Mouse (Mus musculus): ENCODE measurements around the gene Cnot6l. TPM values are rescaled to one million over a fixed set of nuclear protein-coding genes. Genes with fewer than 3 reads are reported as not detected.

The Cnot6l gene
- polyA plus RNA-seq, 1 experiment from 2014 or later: 23.0 TPM

- H3K4me3 ChIP-seq (replicated peaks): peak overlapping the region; percentile 91
- no peaks in the 10 kb centered on the region for H3K27me3 ChIP-seq
- H3K4me2 ChIP-seq: peak overlapping the region; percentile 64
- H3K9me3 ChIP-seq: 0 out of 2 replicates have a peak, but pooled peaks cover 2% of the 10 kb centered on the region
- H3K4me1 ChIP-seq (replicated peaks): peaks cover 18% of the 10 kb centered on the region
- H3K9ac ChIP-seq (replicated peaks): peak overlapping the region; percentile 99
- peak overlapping the region; percentile 100 for H3K27ac ChIP-seq
- peak; percentile 53; the same call in 1 of the 2 replicates for ATAC-seq (ENCODE audit: insufficient number of reproducible peaks, insufficient read depth, low FRiP score, low TSS enrichment, low read depth)
- 1% methylated on average over 104 of the region's 114 CpGs for WGBS
- H3K36me3 ChIP-seq: no peaks in the 10 kb centered on the region
Observed at GRCm38 (mm10) chr5:96161578-96162398, 2.2 kb downstream of the Cnot6l start.

GRCm38 (mm10) chr5:96161263-96161577 is 2.8 kb downstream of the Cnot6l start:
- peak; percentile 54; the same call in 1 of the 2 replicates for ATAC-seq (ENCODE audit: insufficient number of reproducible peaks, insufficient read depth, low FRiP score, low TSS enrichment, low read depth)
- H3K9me3 ChIP-seq: no peaks in the 10 kb centered on the region

GRCm38 (mm10) chr5:96160467-96161262 is 3.3 kb downstream of the Cnot6l start:
- peaks cover 18% of the 10 kb centered on the region for H3K4me1 ChIP-seq (replicated peaks)
- ATAC-seq (ENCODE audit: insufficient number of reproducible peaks, insufficient read depth, low FRiP score, low TSS enrichment, low read depth): no peak
- no peaks in the 10 kb centered on the region for H3K9me3 ChIP-seq
- under 1% methylated on average over 50 of the region's 50 CpGs for WGBS
- H3K36me3 ChIP-seq: no peaks in the 10 kb centered on the region
- H3K4me3 ChIP-seq (replicated peaks): peak overlapping the region; percentile 91
- peak overlapping the region; percentile 64 for H3K4me2 ChIP-seq
- H3K27me3 ChIP-seq: no peaks in the 10 kb centered on the region
- peak overlapping the region; percentile 99 for H3K9ac ChIP-seq (replicated peaks)
- H3K27ac ChIP-seq: peak overlapping the region; percentile 100

More at GRCm38 (mm10) chr5:96161263-96161577, 2.8 kb downstream of the Cnot6l start:
- H3K4me1 ChIP-seq (replicated peaks): peaks cover 18% of the 10 kb centered on the region
- peak overlapping the region; percentile 91 for H3K4me3 ChIP-seq (replicated peaks)
- H3K4me2 ChIP-seq: peak overlapping the region; percentile 64
- peak overlapping the region; percentile 100 for H3K27ac ChIP-seq
- H3K36me3 ChIP-seq: no peaks in the 10 kb centered on the region
- WGBS: under 1% methylated on average over 31 of the region's 45 CpGs
- no peaks in the 10 kb centered on the region for H3K27me3 ChIP-seq
- H3K9ac ChIP-seq (replicated peaks): peak overlapping the region; percentile 99

- no peak for ATAC-seq (ENCODE audit: insufficient number of reproducible peaks, insufficient read depth, low FRiP score, low TSS enrichment, low read depth)
- Histone ChIP-seq H3K9me3 (peaks cover 4% of the 10 kb centered on the region; the same call in 1 of the 2 replicates), H3K27ac (no peak overlapping the region), H3K9ac (replicated peaks) (no peak overlapping the region), H3K4me2 (no peak overlapping the region), H3K4me3 (replicated peaks) (no peak overlapping the region), H3K36me3 (no peaks in the 10 kb centered on the region), H3K4me1 (replicated peaks) (no peaks in the 10 kb centered on the region), H3K27me3 (no peaks in the 10 kb centered on the region)
- WGBS: 93% methylated on average over 2 of the region's 2 CpGs
Observed at GRCm38 (mm10) chr5:96142351-96142750, 21.6 kb downstream of the Cnot6l start.

GRCm38 (mm10) chr5:96130683-96131082 is 33.3 kb downstream of the Cnot6l start:
- Histone ChIP-seq H3K4me3 (replicated peaks) (no peak overlapping the region), H3K36me3 (peaks cover 24% of the 10 kb centered on the region), H3K4me1 (replicated peaks) (no peaks in the 10 kb centered on the region), H3K4me2 (no peak overlapping the region), H3K9me3 (no peaks in the 10 kb centered on the region), H3K27me3 (no peaks in the 10 kb centered on the region), H3K9ac (replicated peaks) (no peak overlapping the region), H3K27ac (no peak overlapping the region)
- whole genome bisulfite sequencing: 90% methylated on average over 2 of the region's 2 CpGs
- no peak for ATAC-seq (ENCODE audit: insufficient number of reproducible peaks, insufficient read depth, low FRiP score, low TSS enrichment, low read depth)

GRCm38 (mm10) chr5:96126856-96127255 is 37.1 kb downstream of the Cnot6l start:
- WGBS: 94% methylated on average over 1 of the region's 1 CpGs
- no peak overlapping the region for H3K9ac ChIP-seq (replicated peaks)
- no peaks in the 10 kb centered on the region for H3K4me1 ChIP-seq (replicated peaks)
- peaks cover 24% of the 10 kb centered on the region for H3K36me3 ChIP-seq
- no peaks in the 10 kb centered on the region for H3K9me3 ChIP-seq
- H3K4me3 ChIP-seq (replicated peaks): no peak overlapping the region
- no peak overlapping the region for H3K27ac ChIP-seq
- no peak overlapping the region for H3K4me2 ChIP-seq
- H3K27me3 ChIP-seq: no peaks in the 10 kb centered on the region
- no peak for ATAC-seq (ENCODE audit: insufficient number of reproducible peaks, insufficient read depth, low FRiP score, low TSS enrichment, low read depth)

- peaks cover 4% of the 10 kb centered on the region; the same call in 1 of the 2 replicates for H3K36me3 ChIP-seq
- no peaks in the 10 kb centered on the region for H3K4me1 ChIP-seq (replicated peaks)
- WGBS: 87% methylated on average over 3 of the region's 3 CpGs
- no peak overlapping the region for H3K4me2 ChIP-seq
- no peaks in the 10 kb centered on the region for H3K27me3 ChIP-seq
- no peak overlapping the region for H3K27ac ChIP-seq
- no peaks in the 10 kb centered on the region for H3K9me3 ChIP-seq
- H3K9ac ChIP-seq (replicated peaks): no peak overlapping the region
- ATAC-seq (ENCODE audit: insufficient number of reproducible peaks, insufficient read depth, low FRiP score, low TSS enrichment, low read depth): no peak
- H3K4me3 ChIP-seq (replicated peaks): no peak overlapping the region
Observed at GRCm38 (mm10) chr5:96114943-96115342, 49.0 kb downstream of the Cnot6l start.

GRCm38 (mm10) chr5:96104644-96105043 is 59.3 kb downstream of the Cnot6l start:
- no peak overlapping the region for H3K9ac ChIP-seq (replicated peaks)
- H3K36me3 ChIP-seq: peaks cover 33% of the 10 kb centered on the region
- H3K4me2 ChIP-seq: no peak overlapping the region
- no peak overlapping the region for H3K4me3 ChIP-seq (replicated peaks)
- H3K27me3 ChIP-seq: no peaks in the 10 kb centered on the region
- no peaks in the 10 kb centered on the region for H3K4me1 ChIP-seq (replicated peaks)
- WGBS: 97% methylated on average over 1 of the region's 1 CpGs
- no peak overlapping the region for H3K27ac ChIP-seq
- no peak for ATAC-seq (ENCODE audit: insufficient number of reproducible peaks, insufficient read depth, low FRiP score, low TSS enrichment, low read depth)
- no peaks in the 10 kb centered on the region for H3K9me3 ChIP-seq

GRCm38 (mm10) chr5:96091468-96091867 is 72.5 kb downstream of the Cnot6l start:
- Histone ChIP-seq H3K9ac (replicated peaks) (no peak overlapping the region), H3K4me1 (replicated peaks) (no peaks in the 10 kb centered on the region), H3K27me3 (no peaks in the 10 kb centered on the region), H3K36me3 (peaks cover 19% of the 10 kb centered on the region), H3K27ac (no peak overlapping the region), H3K4me3 (replicated peaks) (no peak overlapping the region), H3K9me3 (no peaks in the 10 kb centered on the region), H3K4me2 (no peak overlapping the region)
- ATAC-seq (ENCODE audit: insufficient number of reproducible peaks, insufficient read depth, low FRiP score, low TSS enrichment, low read depth): no peak
- WGBS: 90% methylated on average over 2 of the region's 2 CpGs

- Histone ChIP-seq H3K27me3 (no peaks in the 10 kb centered on the region), H3K4me2 (no peak overlapping the region), H3K9ac (replicated peaks) (no peak overlapping the region), H3K9me3 (no peaks in the 10 kb centered on the region), H3K4me3 (replicated peaks) (no peak overlapping the region), H3K36me3 (peaks cover 18% of the 10 kb centered on the region), H3K4me1 (replicated peaks) (no peaks in the 10 kb centered on the region), H3K27ac (no peak overlapping the region)
- no peak for ATAC-seq (ENCODE audit: insufficient number of reproducible peaks, insufficient read depth, low FRiP score, low TSS enrichment, low read depth)
Observed at GRCm38 (mm10) chr5:96085324-96085723, 78.6 kb downstream of the Cnot6l start.

GRCm38 (mm10) chr5:96079026-96079425 is 84.9 kb downstream of the Cnot6l start:
- Histone ChIP-seq H3K9ac (replicated peaks) (no peak overlapping the region), H3K36me3 (peaks cover 34% of the 10 kb centered on the region), H3K4me3 (replicated peaks) (no peak overlapping the region), H3K27ac (no peak overlapping the region), H3K9me3 (no peaks in the 10 kb centered on the region), H3K4me2 (no peak overlapping the region), H3K27me3 (no peaks in the 10 kb centered on the region), H3K4me1 (replicated peaks) (no peaks in the 10 kb centered on the region)
- no peak for ATAC-seq (ENCODE audit: insufficient number of reproducible peaks, insufficient read depth, low FRiP score, low TSS enrichment, low read depth)
- WGBS: 90% methylated on average over 1 of the region's 1 CpGs

All from limb, embryonic 12.5 days (tissue).